ENCODE assay signal across 10 mouse cellular contexts in genomic region chr7:112238768-112239728, GRCm38 (mm10). TPM values are rescaled to one million over a fixed set of nuclear protein-coding genes. Genes with fewer than 3 reads are reported as not detected.
DNase-seq lines count a peak whose midpoint lies in the region; ATAC-seq lines count a peak whose summit lies in the region.
"Had no signal": no experiment of that assay in that cellular context is flagged by ENCODE, and none has a peak within 500 bp of the region (broad histone marks: within the 10 kb centered on the region; RNA-seq: fewer than 3 reads in every experiment).

No protein-coding gene starts in this region.

- H3K27ac ChIP-seq in kidney, embryonic 16.5 days (ENCODE audit: low read length), result peak overlapping the region; percentile 32; the same call in 1 of the 2 replicates
- H3K27ac ChIP-seq in intestine, embryonic 15.5 days, result no peak overlapping the region
- H3K27ac ChIP-seq in forebrain, embryonic 16.5 days (ENCODE audit: low read length), result no peak overlapping the region
- H3K27ac ChIP-seq: hindbrain, embryonic 15.5 days had no signal

- no peaks in the 10 kb centered on the region for H3K9me3 ChIP-seq in kidney, embryonic 16.5 days (ENCODE audit: low read length)
- no peaks in the 10 kb centered on the region for H3K9me3 ChIP-seq in intestine, embryonic 15.5 days
- no peaks in the 10 kb centered on the region for H3K9me3 ChIP-seq in forebrain, embryonic 16.5 days (ENCODE audit: control insufficient read depth, low read length)
- H3K9me3 ChIP-seq: hindbrain, embryonic 15.5 days had no signal

- H3K4me2 ChIP-seq in kidney, embryonic 16.5 days (replicated peaks; ENCODE audit: low read depth, low read length), result no peak overlapping the region
- H3K4me2 ChIP-seq in intestine, embryonic 15.5 days (replicated peaks), result no peak overlapping the region
- H3K4me2 ChIP-seq in forebrain, embryonic 16.5 days (ENCODE audit: low read length), result no peak overlapping the region
- H3K4me2 ChIP-seq: hindbrain, embryonic 15.5 days had no signal

- H3K27me3 ChIP-seq in kidney, embryonic 16.5 days (ENCODE audit: insufficient read depth, low read length), result no peaks in the 10 kb centered on the region
- H3K27me3 ChIP-seq in intestine, embryonic 15.5 days (replicated peaks), result no peaks in the 10 kb centered on the region
- no peaks in the 10 kb centered on the region for H3K27me3 ChIP-seq in forebrain, embryonic 16.5 days (replicated peaks; ENCODE audit: control insufficient read depth, insufficient read depth, low read length)
- H3K27me3 ChIP-seq: hindbrain, embryonic 15.5 days had no signal

- 48% methylated on average over 10 of the region's 10 CpGs for WGBS in kidney, embryonic 16.5 days
- 48% methylated on average over 10 of the region's 10 CpGs for WGBS in intestine, embryonic 15.5 days
- 82% methylated on average over 10 of the region's 10 CpGs for WGBS in forebrain, embryonic 16.5 days

- ATAC-seq in kidney, embryonic 16.5 days (ENCODE audit: low FRiP score, low TSS enrichment), result peak; percentile 47; the same call in 1 of the 2 replicates
- ATAC-seq in intestine, embryonic 15.5 days, result peak; percentile 37; the same call in 1 of the 2 replicates
- ATAC-seq in forebrain, embryonic 16.5 days, result no peak
- ATAC-seq: liver, postnatal 0 days had no signal

- H3K36me3 ChIP-seq in kidney, embryonic 16.5 days (ENCODE audit: insufficient read depth, low read length), result no peaks in the 10 kb centered on the region
- H3K36me3 ChIP-seq in intestine, embryonic 15.5 days, result no peaks in the 10 kb centered on the region
- H3K36me3 ChIP-seq in forebrain, embryonic 16.5 days (ENCODE audit: control insufficient read depth, insufficient read depth), result no peaks in the 10 kb centered on the region
- H3K36me3 ChIP-seq: hindbrain, embryonic 15.5 days had no signal

- DNase-seq in kidney, adult 11 months, result no peak
- DNase-seq in adipocyte (ENCODE audit: low spot score), result peak; percentile 46
- peak; percentile 90 for DNase-seq in lung, postnatal 25 days (ENCODE audit: low spot score)
- no peak for DNase-seq in adrenal gland, adult (ENCODE audit: inconsistent age in 2 of 2, low spot score in 1 of 2)
- no peak for DNase-seq in adrenal gland, postnatal 4 days (ENCODE audit: low spot score in 2 of 2)
- DNase-seq: liver, postnatal 0 days had no signal

- H3K9ac ChIP-seq in kidney, embryonic 16.5 days (replicated peaks; ENCODE audit: low read length), result no peak overlapping the region
- H3K9ac ChIP-seq in intestine, embryonic 15.5 days, result no peak overlapping the region
- H3K9ac ChIP-seq in forebrain, embryonic 16.5 days (replicated peaks; ENCODE audit: low read depth, low read length), result no peak overlapping the region
- H3K9ac ChIP-seq: hindbrain, embryonic 15.5 days; liver, postnatal 0 days had no signal

- H3K4me1 ChIP-seq in kidney, embryonic 16.5 days (ENCODE audit: insufficient read depth, low read length), result peaks cover 12% of the 10 kb centered on the region; the same call in 1 of the 2 replicates
- peaks cover 13% of the 10 kb centered on the region; the same call in 1 of the 2 replicates for H3K4me1 ChIP-seq in intestine, embryonic 15.5 days (replicated peaks)
- H3K4me1 ChIP-seq in forebrain, embryonic 16.5 days (replicated peaks; ENCODE audit: control insufficient read depth, insufficient read depth, low read length), result peaks cover 19% of the 10 kb centered on the region

- no peak overlapping the region for H3K4me3 ChIP-seq in kidney, embryonic 16.5 days (ENCODE audit: low read length)
- no peak overlapping the region for H3K4me3 ChIP-seq in intestine, embryonic 15.5 days (replicated peaks)
- no peak overlapping the region for H3K4me3 ChIP-seq in forebrain, embryonic 16.5 days (replicated peaks; ENCODE audit: low read length)
- H3K4me3 ChIP-seq: hindbrain, embryonic 15.5 days had no signal

RNA-seq across cellular contexts. Expression of gene Mical2, which starts 13.4 kb away (rescaled TPM):
- polyA plus RNA-seq in kidney, embryonic 16.5 days (2015; fragmentation: Nextera tagmentation; extraction: Ambion mirVana), result 7.9 and 8.3 TPM in 2 replicates
- 18.6 and 19.4 TPM in 2 replicates for polyA plus RNA-seq in intestine, embryonic 15.5 days (2015; fragmentation: Nextera tagmentation; extraction: Ambion mirVana)
- polyA plus RNA-seq in forebrain, embryonic 16.5 days (2015; fragmentation: Nextera tagmentation; extraction: Ambion mirVana), result 10.0 and 11.1 TPM in 2 replicates
- 10 to 100 TPM; 25.2 TPM for total RNA-seq in adrenal gland, postnatal 4 days (2021)

Comparison
In these comparisons a context has a peak if more than half of its experiments do, and no peak if none do; other contexts are left out.
1. DNase-seq: peak in adipocyte (single experiment) and lung, postnatal 25 days (single experiment); none in kidney, adult 11 months (single experiment), adrenal gland, adult (0 of 2) and adrenal gland, postnatal 4 days (0 of 2).